Mouse (Mus musculus) CD4-positive, CD25-positive, alpha-beta regulatory T cell, adult 4 months (primary cell): Measurements from ENCODE around the gene Gm20929. TPM values are rescaled to one million over a fixed set of nuclear protein-coding genes. Genes with fewer than 3 reads are reported as not detected.
"Not testable (repeated sequence)": the region's sequence is repeated elsewhere in the genome, so short reads cannot be mapped to it uniquely, and the experiment has no call there.

ENCODE experiments used
- ATAC-seq: one replicate; pipeline ENCODE4 v1.8.0; 2017
- polyA plus RNA-seq, 2 experiments: library from polyadenylated mRNA; unstranded; fragments of 100-300 nt; shearing (Covaris generic); gene quantifications; one replicate each; pipeline ENCODE4 v1.2.1; 2017

The Gm20929 gene
- polyA plus RNA-seq = not detected

GRCm38 (mm10) chrY:53843649-53844048 is at the start of gene Gm20929:
Gene Gm20929, plus strand, starts transcription at chrY:53843949.
- not testable (repeated sequence) for ATAC-seq
